In genomic region chr6:120901776-120902645, GRCm38 (mm10) we compare ENCODE assay signal across 15 mouse cellular contexts. TPM values are rescaled to one million over a fixed set of nuclear protein-coding genes. Genes with fewer than 3 reads are reported as not detected.
DNase-seq lines count a peak whose midpoint lies in the region; ATAC-seq and TF ChIP-seq lines count a peak whose summit lies in the region.
"Had no signal": no experiment of that assay in that cellular context is flagged by ENCODE, and none has a peak within 500 bp of the region (broad histone marks: within the 10 kb centered on the region; RNA-seq: fewer than 3 reads in every experiment).

No protein-coding gene starts in this region.

- no peaks in the 10 kb centered on the region for H3K27me3 ChIP-seq in liver, adult 2 months (ENCODE audit: control insufficient read depth, insufficient read depth, low read length)
- no peaks in the 10 kb centered on the region for H3K27me3 ChIP-seq in liver, embryonic 11.5 days (replicated peaks; ENCODE audit: control insufficient read depth, insufficient read depth, low read length)
- H3K27me3 ChIP-seq: forebrain, embryonic 13.5 days; midbrain, embryonic 15.5 days had no signal

- no peak overlapping the region for H3K27ac ChIP-seq in liver, adult 2 months (replicated peaks; ENCODE audit: insufficient read depth, low read depth, low read length)
- H3K27ac ChIP-seq in liver, embryonic 11.5 days (ENCODE audit: low read depth, low read length): no peak overlapping the region
- H3K27ac ChIP-seq: forebrain, embryonic 13.5 days; liver, embryonic 14.5 days; midbrain, embryonic 15.5 days had no signal

- no peak overlapping the region for H3K4me3 ChIP-seq in liver, adult 2 months (ENCODE audit: insufficient read depth, low read depth, low read length)
- H3K4me3 ChIP-seq in liver, embryonic 11.5 days (ENCODE audit: low read depth, low read length): no peak overlapping the region
- H3K4me3 ChIP-seq: forebrain, embryonic 13.5 days; midbrain, embryonic 15.5 days had no signal

- H3K9ac ChIP-seq in liver, adult 2 months (ENCODE audit: low read depth, low read length): no peak overlapping the region
- H3K9ac ChIP-seq in liver, embryonic 11.5 days (ENCODE audit: low read depth, low read length): no peak overlapping the region
- H3K9ac ChIP-seq: forebrain, embryonic 13.5 days; liver, embryonic 14.5 days; midbrain, embryonic 15.5 days had no signal

- H3K36me3 ChIP-seq in liver, adult 2 months (ENCODE audit: control insufficient read depth, insufficient read depth, low read length): no peaks in the 10 kb centered on the region; the same call in 1 of the 2 replicates
- H3K36me3 ChIP-seq in liver, embryonic 11.5 days (ENCODE audit: control insufficient read depth, insufficient read depth, low read length): peaks cover 5% of the 10 kb centered on the region; the same call in 1 of the 2 replicates
- H3K36me3 ChIP-seq: midbrain, embryonic 15.5 days had no signal

- WGBS in liver, adult 2 months: 80% methylated on average over 14 of the region's 14 CpGs
- 79% methylated on average over 14 of the region's 14 CpGs for WGBS in liver, embryonic 11.5 days

- H3K4me2 ChIP-seq in liver, embryonic 11.5 days: no peak overlapping the region
- H3K4me2 ChIP-seq: forebrain, embryonic 13.5 days; midbrain, embryonic 15.5 days had no signal

- peaks cover 9% of the 10 kb centered on the region for H3K4me1 ChIP-seq in liver, adult 2 months (ENCODE audit: control insufficient read depth, insufficient read depth, low read length)
- H3K4me1 ChIP-seq in liver, embryonic 11.5 days (replicated peaks; ENCODE audit: control insufficient read depth, insufficient read depth, low read length): peaks cover 4% of the 10 kb centered on the region
- H3K4me1 ChIP-seq: forebrain, embryonic 13.5 days; midbrain, embryonic 15.5 days had no signal

- ATAC-seq in megakaryocyte progenitor cell, adult 5-6 weeks (replicated peaks; ENCODE audit: poor library complexity): peak; percentile 79
- no peak for ATAC-seq in liver, embryonic 11.5 days (replicated peaks; ENCODE audit: low FRiP score)
- ATAC-seq: forebrain, embryonic 13.5 days; inflammation-experienced regulatory T-cells, adult 6 months; midbrain, embryonic 15.5 days had no signal

- H3K79me2 ChIP-seq in liver, adult 2 months (ENCODE audit: control insufficient read depth, insufficient read depth, low read length): no peaks in the 10 kb centered on the region

- DNase-seq in liver, adult 2 months (ENCODE audit: extremely low read depth, low read depth, low spot score): peak; percentile 24
- DNase-seq in liver (no peak), MEL-GATA-1-ER (ENCODE audit: extremely low read depth, low read depth) (peak; percentile 64)
- peak; percentile 66 for DNase-seq in thymus, postnatal 14 days
- DNase-seq in frontal cortex, postnatal 25 days (ENCODE audit: low spot score in 2 of 2): no peak
- DNase-seq in cerebellum, postnatal 4 days (ENCODE audit: low spot score in 2 of 2): no peak
- DNase-seq in liver, embryonic 11.5 days (ENCODE audit: low spot score): no peak
- DNase-seq: cerebellum, adult 11-12 months; cerebellum, postnatal 36 days; lung, postnatal 10 days had no signal

- H3K9me3 ChIP-seq in liver, embryonic 11.5 days (ENCODE audit: control insufficient read depth, low read length): no peaks in the 10 kb centered on the region
- H3K9me3 ChIP-seq: forebrain, embryonic 13.5 days; midbrain, embryonic 15.5 days had no signal

- TF ChIP-seq CTCF in liver, adult 2 months (IDR thresholded peaks at IDR 0.05; ENCODE audit: low read depth, low read length): no peak

- TF ChIP-seq POLR2A in liver, adult 2 months (IDR thresholded peaks at IDR 0.05; ENCODE audit: extremely low read depth, insufficient read depth, low read length): no peak

RNA-seq across cellular contexts. Expression of gene Bid, which starts 14.6 kb away (rescaled TPM):
- total RNA-seq in liver, adult 2 months (2014; rRNA removed): 13.9 and 16.8 TPM in 2 replicates
- polyA plus RNA-seq in liver, adult 2 months (2012; rRNA removed): 6.1 and 6.9 TPM in 2 replicates
- 89.7 and 91.0 TPM in 2 replicates for total RNA-seq in megakaryocyte progenitor cell, adult 5-6 weeks (2015)
- 51.7 and 55.4 TPM in 2 replicates for total RNA-seq in megakaryocyte progenitor cell, adult 5-6 weeks (2017)
- 48.2 and 51.5 TPM in 2 replicates for polyA plus RNA-seq in liver, embryonic 11.5 days (2014; fragmentation: Nextera tagmentation; extraction: Ambion mirVana)

Comparison
In these comparisons a context has a peak if more than half of its experiments do, and no peak if none do; other contexts are left out.
1. DNase-seq: peak in liver, adult 2 months (single experiment), MEL-GATA-1-ER (single experiment) and thymus, postnatal 14 days (single experiment); none in liver (single experiment), frontal cortex, postnatal 25 days (0 of 2), cerebellum, postnatal 4 days (0 of 2) and liver, embryonic 11.5 days (single experiment).